Mouse (Mus musculus): ENCODE results near the gene Smug1. TPM values are rescaled to one million over a fixed set of nuclear protein-coding genes. Genes with fewer than 3 reads are reported as not detected.

Gene Smug1
- polyA plus RNA-seq, 1 experiment from 2014 or later, result 27.4 TPM

GRCm38 (mm10) chr15:103155366-103156321, 11.2 kb downstream of the Smug1 start:
- ATAC-seq (ENCODE audit: low FRiP score), result peak; percentile 70
- no peak overlapping the region for H3K4me3 ChIP-seq (replicated peaks)

DNA sequence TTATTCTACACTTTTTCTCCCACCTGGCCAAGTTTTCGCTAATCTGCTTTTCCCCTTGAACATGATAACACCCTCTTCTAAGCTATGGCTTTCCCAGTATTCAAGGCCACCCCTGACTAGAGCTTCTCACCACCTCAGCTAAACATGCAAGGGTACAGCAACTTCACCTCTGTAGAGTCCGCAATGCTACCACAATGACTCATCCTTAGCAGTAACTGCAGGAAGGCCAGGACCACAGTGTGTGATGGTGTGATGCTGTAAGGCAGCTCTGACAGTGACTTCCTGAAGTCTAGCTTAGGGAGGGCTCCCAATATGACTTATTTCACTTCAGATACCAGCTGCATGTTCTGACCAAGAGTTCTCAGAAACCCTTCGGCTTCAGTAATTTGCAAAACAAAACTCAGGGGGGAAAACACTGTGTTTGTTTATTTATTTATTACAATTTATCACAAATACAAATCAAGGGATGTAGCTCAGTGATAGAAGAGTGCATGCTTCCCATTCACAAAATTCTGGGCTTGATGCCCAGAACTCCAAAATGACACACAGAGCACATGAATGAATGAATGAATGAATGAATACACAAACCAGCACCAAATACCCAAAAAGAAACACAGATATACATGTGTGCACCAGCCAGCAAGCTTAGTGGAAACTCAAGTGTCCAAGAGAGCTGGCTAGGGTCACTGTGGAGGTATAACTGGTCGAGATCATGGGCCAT, 13.8 kb downstream of the Smug1 start:
- WGBS, result 85% methylated on average over 4 of the region's 4 CpGs
- Histone ChIP-seq H3K4me2 (no peak overlapping the region), H3K9ac (no peak overlapping the region), H3K4me1 (peaks cover 17% of the 10 kb centered on the region), H3K36me3 (replicated peaks) (peaks cover 6% of the 10 kb centered on the region; the same call in 1 of the 2 replicates), H3K4me3 (replicated peaks) (no peak overlapping the region), H3K9me3 (no peaks in the 10 kb centered on the region), H3K27ac (no peak overlapping the region), H3K27me3 (peaks cover 64% of the 10 kb centered on the region)
- no peak for ATAC-seq (ENCODE audit: low FRiP score)

More at GRCm38 (mm10) chr15:103155366-103156321, 11.2 kb downstream of the Smug1 start:
- 16% methylated on average over 32 of the region's 32 CpGs for WGBS
- no peaks in the 10 kb centered on the region for H3K9me3 ChIP-seq
- H3K9ac ChIP-seq, result peak overlapping the region; percentile 25; the same call in 1 of the 2 replicates
- peak overlapping the region; percentile 39 for H3K4me2 ChIP-seq
- peaks cover 47% of the 10 kb centered on the region for H3K27me3 ChIP-seq
- H3K36me3 ChIP-seq (replicated peaks), result peaks cover 6% of the 10 kb centered on the region; the same call in 1 of the 2 replicates
- H3K27ac ChIP-seq, result peak overlapping the region; percentile 38; the same call in 1 of the 2 replicates
- peaks cover 16% of the 10 kb centered on the region for H3K4me1 ChIP-seq

GRCm38 (mm10) chr15:103152371-103152770, 14.5 kb downstream of the Smug1 start:
- Histone ChIP-seq H3K27me3 (peaks cover 66% of the 10 kb centered on the region), H3K9me3 (no peaks in the 10 kb centered on the region), H3K9ac (no peak overlapping the region), H3K27ac (no peak overlapping the region), H3K4me3 (replicated peaks) (no peak overlapping the region), H3K4me2 (no peak overlapping the region), H3K36me3 (replicated peaks) (peaks cover 2% of the 10 kb centered on the region; the same call in 1 of the 2 replicates), H3K4me1 (peaks cover 23% of the 10 kb centered on the region)
- ATAC-seq (ENCODE audit: low FRiP score), result no peak
- WGBS, result 81% methylated on average over 3 of the region's 3 CpGs

- Histone ChIP-seq H3K27ac (no peak overlapping the region), H3K9ac (no peak overlapping the region), H3K27me3 (peaks cover 87% of the 10 kb centered on the region), H3K9me3 (no peaks in the 10 kb centered on the region), H3K4me3 (replicated peaks) (no peak overlapping the region), H3K36me3 (replicated peaks) (no peaks in the 10 kb centered on the region), H3K4me1 (peaks cover 18% of the 10 kb centered on the region), H3K4me2 (no peak overlapping the region)
- ATAC-seq (ENCODE audit: low FRiP score), result peak; percentile 25; the same call in 1 of the 2 replicates
- WGBS, result 42% methylated on average over 9 of the region's 9 CpGs
Observed at GRCm38 (mm10) chr15:103147779-103148178, 19.1 kb downstream of the Smug1 start.

- Histone ChIP-seq H3K9me3 (no peaks in the 10 kb centered on the region), H3K27ac (no peak overlapping the region), H3K4me2 (peak overlapping the region; percentile 88), H3K36me3 (replicated peaks) (no peaks in the 10 kb centered on the region), H3K4me1 (peaks cover 18% of the 10 kb centered on the region), H3K4me3 (replicated peaks) (peak overlapping the region; percentile 45; the same call in 1 of the 2 replicates), H3K9ac (peak overlapping the region; percentile 65; the same call in 1 of the 2 replicates), H3K27me3 (peaks cover 84% of the 10 kb centered on the region)
- WGBS, result 6% methylated on average over 3 of the region's 3 CpGs
- ATAC-seq (ENCODE audit: low FRiP score), result 0 out of 2 replicates have a peak, but pooled peaks have one; percentile 27
Observed at GRCm38 (mm10) chr15:103147422-103147690, 19.5 kb downstream of the Smug1 start.

GRCm38 (mm10) chr15:103146627-103147421, 20.1 kb downstream of the Smug1 start:
- 2% methylated on average over 29 of the region's 57 CpGs for whole genome bisulfite sequencing
- peak overlapping the region; percentile 45 for H3K4me3 ChIP-seq (replicated peaks)
- peak; percentile 86 for ATAC-seq (ENCODE audit: low FRiP score)
- no peak overlapping the region for H3K27ac ChIP-seq
- peak overlapping the region; percentile 65 for H3K9ac ChIP-seq
- peaks cover 85% of the 10 kb centered on the region for H3K27me3 ChIP-seq
- H3K4me1 ChIP-seq, result peaks cover 18% of the 10 kb centered on the region
- H3K36me3 ChIP-seq (replicated peaks), result no peaks in the 10 kb centered on the region
- H3K4me2 ChIP-seq, result peak overlapping the region; percentile 88
- no peaks in the 10 kb centered on the region for H3K9me3 ChIP-seq

DNA sequence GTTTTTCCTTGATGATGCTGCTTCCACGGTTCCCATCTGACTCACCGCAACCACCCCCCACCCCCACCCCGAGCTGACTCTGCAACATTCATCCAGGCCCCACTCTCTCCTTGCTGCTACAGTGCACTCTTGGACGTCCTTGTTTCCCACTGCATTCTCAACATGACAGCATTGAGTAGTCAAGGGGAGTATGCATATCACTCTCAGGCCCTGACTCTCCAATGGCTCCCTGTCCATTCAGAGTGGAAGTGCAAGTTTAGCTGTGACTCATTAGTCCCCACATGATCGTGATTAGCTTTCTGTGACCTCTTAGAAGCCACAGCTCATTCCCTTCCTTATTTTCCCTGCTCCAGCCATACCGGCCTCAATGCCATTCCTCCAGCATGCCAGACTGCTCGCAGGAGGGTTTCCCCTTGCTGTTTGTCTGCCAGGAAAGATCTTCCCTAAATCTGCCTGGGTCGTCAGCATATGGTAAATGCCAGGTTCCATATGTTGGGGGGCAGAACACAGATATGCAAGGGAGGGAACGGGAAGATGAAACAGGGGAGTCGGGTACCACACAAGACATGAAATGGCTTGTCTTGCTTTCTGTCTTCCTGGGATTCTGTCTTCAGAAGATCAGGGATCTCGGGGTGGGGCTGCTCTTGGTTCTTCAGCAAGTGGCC, 21.1 kb downstream of the Smug1 start:
- Histone ChIP-seq H3K4me2 (peak overlapping the region; percentile 88; the same call in 1 of the 2 replicates), H3K9me3 (no peaks in the 10 kb centered on the region), H3K9ac (no peak overlapping the region), H3K4me3 (replicated peaks) (no peak overlapping the region), H3K36me3 (replicated peaks) (no peaks in the 10 kb centered on the region), H3K27ac (no peak overlapping the region), H3K27me3 (peaks cover 86% of the 10 kb centered on the region), H3K4me1 (peaks cover 18% of the 10 kb centered on the region)
- 64% methylated on average over 11 of the region's 11 CpGs for WGBS
- no peak for ATAC-seq (ENCODE audit: low FRiP score)

- Histone ChIP-seq H3K27me3 (peaks cover 90% of the 10 kb centered on the region), H3K9ac (no peak overlapping the region), H3K9me3 (no peaks in the 10 kb centered on the region), H3K36me3 (replicated peaks) (no peaks in the 10 kb centered on the region), H3K4me1 (peaks cover 18% of the 10 kb centered on the region), H3K4me2 (no peak overlapping the region), H3K4me3 (replicated peaks) (no peak overlapping the region), H3K27ac (no peak overlapping the region)
- no peak for ATAC-seq (ENCODE audit: low FRiP score)
- 51% methylated on average over 3 of the region's 3 CpGs for WGBS
Observed at GRCm38 (mm10) chr15:103144176-103144575, 22.7 kb downstream of the Smug1 start.

GRCm38 (mm10) chr15:103135431-103135947, 31.4 kb downstream of the Smug1 start:
- Histone ChIP-seq H3K9me3 (no peaks in the 10 kb centered on the region), H3K9ac (no peak overlapping the region), H3K4me2 (no peak overlapping the region), H3K4me1 (peaks cover 23% of the 10 kb centered on the region), H3K27me3 (peaks cover 90% of the 10 kb centered on the region), H3K27ac (peak overlapping the region; percentile 84), H3K36me3 (replicated peaks) (no peaks in the 10 kb centered on the region), H3K4me3 (replicated peaks) (no peak overlapping the region)
- no peak for ATAC-seq (ENCODE audit: low FRiP score)
- 37% methylated on average over 13 of the region's 13 CpGs for WGBS

DNA sequence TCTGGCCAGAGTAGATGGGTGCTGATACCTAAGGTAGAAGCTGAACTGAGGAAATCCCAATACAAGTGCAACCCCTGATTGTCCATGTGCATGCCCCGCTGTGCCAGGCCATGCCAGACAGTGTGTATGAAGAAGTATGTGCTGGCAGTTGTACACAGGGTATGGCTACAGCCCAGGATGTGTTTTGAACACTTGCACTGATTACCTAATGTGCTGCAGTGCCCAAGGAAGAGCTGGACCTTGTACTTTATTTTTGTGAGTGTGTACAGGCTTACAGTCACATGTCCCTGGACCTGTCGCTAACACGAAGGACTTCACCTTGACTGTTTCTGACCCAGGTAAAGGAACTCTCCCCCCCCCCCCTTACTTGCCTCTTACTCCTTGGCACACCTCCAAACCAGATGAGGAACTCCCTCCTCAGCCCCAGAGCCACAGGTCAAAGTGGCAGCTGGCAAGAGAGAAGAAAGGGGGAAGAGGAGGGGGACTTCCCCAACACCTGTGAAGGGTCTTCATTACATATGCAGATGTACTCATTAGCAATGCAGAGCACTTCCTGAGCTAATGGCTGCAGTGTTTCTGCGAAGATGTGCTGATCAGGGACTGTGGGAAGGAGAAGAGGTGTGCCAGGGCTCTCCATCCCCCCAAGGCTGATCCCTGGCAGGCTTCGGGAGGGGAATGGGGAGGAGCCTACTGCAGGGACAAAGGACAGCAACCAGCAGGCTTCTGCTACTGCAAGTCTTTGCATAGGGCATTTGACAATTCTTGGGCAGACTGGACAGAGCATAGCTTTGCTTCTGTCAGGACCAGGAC, 32.4 kb downstream of the Smug1 start:
- H3K4me2 ChIP-seq, result peak overlapping the region; percentile 8
- WGBS, result 25% methylated on average over 5 of the region's 5 CpGs
- H3K27ac ChIP-seq, result peak overlapping the region; percentile 84
- peaks cover 90% of the 10 kb centered on the region for H3K27me3 ChIP-seq
- peak; percentile 64 for ATAC-seq (ENCODE audit: low FRiP score)
- peak overlapping the region; percentile 8; the same call in 1 of the 2 replicates for H3K9ac ChIP-seq
- H3K36me3 ChIP-seq (replicated peaks), result no peaks in the 10 kb centered on the region
- no peaks in the 10 kb centered on the region for H3K9me3 ChIP-seq
- peaks cover 23% of the 10 kb centered on the region for H3K4me1 ChIP-seq
- H3K4me3 ChIP-seq (replicated peaks), result no peak overlapping the region
